Mouse (Mus musculus) lung, postnatal 4 days (tissue): Measurements from ENCODE around the gene Rnf144b.

Experiments used
- DNase-seq, 2 experiments: peaks; one replicate each; pipeline ENCODE4 v3.0.0; 2021

Gene Rnf144b

DNA sequence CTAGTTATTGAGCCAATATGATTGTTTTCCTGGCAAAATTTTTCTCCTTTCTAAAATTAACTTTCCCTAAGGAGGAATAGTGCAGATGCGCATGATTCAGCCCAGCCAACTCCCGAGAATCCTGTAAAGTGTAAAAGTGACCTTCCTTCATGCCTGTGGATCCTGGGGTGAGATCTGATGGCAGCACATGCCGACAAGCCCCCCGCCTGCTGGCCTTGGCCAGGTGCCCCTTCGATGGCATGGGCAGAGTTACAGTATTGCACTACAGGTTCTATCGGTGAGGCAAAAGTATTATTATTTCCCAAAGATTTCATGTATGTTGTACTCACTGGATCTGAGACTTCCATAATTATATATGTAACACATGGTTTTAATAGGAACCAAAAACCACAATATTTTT is 2.5 kb downstream of the Rnf144b start:
- DNase-seq: no peak

- no peak for DNase-seq
These were observed 3.1 kb downstream of the Rnf144b start for GRCm38 (mm10) chr13:47125595-47125994.

- DNase-seq: no peak
These were observed 6.6 kb downstream of the Rnf144b start for GRCm38 (mm10) chr13:47129090-47129489.

DNA sequence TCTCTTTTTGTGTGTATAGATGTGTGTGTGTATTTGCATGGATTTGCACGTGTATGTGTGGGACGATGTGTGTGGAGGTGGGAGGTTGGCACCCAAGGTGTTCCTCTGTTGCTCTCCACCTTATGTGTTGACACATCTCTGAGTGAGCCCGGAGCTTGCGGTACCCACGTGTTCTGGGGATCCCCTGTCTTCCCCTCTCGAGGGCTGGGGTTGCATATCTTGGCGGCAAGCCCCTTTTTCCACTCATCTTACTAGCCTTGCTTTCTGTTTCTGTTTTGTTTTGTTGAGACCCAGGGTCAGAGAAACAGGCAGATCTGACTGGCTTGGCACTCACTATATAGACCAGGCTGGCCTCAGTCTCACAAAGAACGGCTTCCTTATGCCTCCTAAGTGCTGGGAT is 10.6 kb downstream of the Rnf144b start:
- DNase-seq: no peak

DNA sequence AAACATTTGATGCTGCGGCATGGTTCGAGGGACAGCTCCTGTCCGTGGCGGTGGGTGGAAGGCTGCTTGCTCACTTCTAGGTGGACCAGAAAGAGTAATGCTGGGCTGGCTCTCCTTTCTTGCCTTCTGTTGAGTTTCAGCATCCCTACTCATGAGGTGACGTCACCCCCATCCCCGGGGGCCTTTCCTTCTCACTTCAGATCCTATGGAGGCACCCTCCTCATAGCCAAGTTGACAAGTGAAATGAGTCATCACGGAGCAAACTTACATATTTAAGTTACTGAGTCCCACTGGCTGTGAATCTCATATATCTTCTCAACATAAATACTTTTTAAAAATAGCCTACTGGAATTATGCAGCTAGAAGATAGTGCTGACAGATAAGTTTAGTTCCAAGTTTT is 12.4 kb downstream of the Rnf144b start:
- DNase-seq: no peak

DNA sequence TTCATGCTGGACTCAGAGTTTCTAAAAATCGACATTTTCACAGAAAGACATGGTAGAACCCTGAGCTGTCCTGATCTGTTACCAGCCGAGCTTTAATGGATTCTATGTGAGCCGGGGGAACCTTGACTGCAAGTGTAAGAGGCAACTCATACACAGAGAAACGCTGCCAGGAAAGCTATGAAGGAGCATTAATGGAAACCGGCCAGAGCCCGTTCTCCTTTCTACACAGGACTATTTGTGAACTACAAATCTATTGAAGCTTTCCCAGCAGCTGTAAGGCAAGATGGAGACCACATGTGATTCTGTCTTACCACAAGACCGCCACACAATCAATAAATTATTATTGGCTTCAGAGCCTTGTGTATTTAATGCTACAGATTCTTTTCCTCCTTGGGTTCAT is 13.3 kb downstream of the Rnf144b start:
- DNase-seq: no peak

DNA sequence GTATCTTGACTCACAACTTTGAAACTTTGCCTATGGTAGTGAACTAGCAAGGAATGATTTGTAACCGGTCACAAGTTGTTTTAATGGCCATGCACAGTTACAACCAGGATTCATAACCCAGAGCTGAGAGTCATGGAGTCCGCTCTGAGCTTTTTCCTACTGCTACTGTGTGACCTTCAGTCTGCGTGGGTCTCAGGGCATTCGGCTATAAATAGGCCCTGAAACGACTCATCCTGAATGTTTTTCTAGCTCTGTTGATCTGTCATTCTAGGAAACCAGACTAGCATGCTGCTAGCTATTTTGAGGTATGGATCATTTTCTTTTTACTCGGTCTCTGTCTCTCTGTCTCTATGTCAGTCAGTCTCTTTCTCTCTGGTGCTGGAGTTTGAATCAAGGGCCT is 20.3 kb downstream of the Rnf144b start:
- DNase-seq: no peak

DNA sequence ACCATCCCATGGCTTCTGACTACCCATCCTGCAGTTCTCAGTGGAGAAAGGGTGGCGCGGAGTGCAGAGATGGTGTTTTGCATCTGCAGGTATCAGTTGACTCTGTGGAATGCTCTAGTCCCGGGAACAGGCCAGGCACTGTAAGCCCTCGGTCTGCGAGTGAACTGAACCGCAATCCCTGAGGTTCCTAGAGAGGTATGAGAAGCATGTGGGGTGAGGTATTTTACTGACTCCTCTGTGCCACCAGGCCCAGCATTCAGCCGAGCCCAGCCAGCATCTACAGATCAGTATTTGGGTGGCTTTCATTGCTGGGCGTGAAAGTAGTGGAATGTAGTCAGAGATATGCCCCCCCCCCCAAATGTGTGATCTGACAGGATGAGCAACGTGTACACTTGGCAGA is 23.5 kb downstream of the Rnf144b start:
- DNase-seq: no peak

DNA sequence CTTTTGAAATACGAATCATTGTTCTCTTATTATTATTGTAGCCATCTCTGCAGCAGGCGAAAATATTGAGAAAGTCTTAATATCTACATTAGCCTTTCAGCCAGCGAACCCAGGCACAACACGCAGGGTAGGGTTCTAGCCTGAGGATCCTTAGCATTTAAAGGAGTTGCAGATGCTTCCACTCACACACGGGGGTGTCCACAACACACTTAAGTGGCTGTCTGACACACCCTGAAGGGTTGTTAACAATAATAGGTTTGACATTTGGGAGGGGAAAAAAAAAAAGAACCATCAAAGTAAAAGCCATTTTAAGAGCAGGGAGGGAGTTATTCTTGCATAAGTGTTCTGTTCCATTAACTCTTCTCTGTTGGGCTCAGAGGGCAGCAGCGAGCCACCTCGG is 23.9 kb downstream of the Rnf144b start:
- DNase-seq: no peak

- no peak for DNase-seq
These were observed 26.1 kb downstream of the Rnf144b start for GRCm38 (mm10) chr13:47148573-47148972.

DNA sequence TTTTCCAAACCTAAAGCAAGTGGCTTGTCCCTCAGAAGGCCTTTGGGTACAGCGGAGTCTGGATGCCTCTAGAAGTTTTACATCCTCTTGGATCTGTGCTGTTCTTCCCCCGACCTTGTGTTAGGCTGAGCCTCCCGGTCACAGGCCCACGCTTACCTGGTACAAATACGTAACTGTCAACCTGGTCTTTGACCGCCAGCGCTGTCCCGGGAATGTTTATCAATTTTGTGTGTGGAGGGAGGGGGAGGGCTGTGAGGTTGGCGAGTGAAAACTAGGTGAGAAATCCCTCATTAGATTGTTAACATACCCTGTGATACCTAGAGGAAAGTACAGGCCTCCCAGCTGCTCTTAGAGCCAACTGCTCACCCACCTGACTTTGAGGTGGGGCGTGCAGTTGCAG is 27.5 kb downstream of the Rnf144b start:
- DNase-seq: no peak

DNA sequence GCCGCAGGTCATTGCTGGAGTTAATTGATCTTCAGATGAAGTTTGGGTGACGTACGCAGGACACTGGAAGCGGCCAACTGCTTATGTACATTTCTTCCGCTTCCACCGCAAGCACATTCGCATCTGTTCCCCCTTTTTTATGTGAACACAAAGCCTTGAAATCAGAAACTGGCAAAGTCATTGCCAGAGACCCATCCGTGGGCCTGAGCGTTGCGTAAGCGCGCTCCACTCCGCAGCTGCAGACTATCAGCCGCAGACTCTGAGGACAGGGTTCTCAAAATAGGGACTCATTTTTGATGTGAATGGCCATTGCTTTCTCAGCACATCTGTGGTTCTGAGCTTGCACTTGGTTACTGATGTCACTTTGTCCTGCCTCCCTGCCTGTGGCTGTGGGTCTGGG is 28.6 kb downstream of the Rnf144b start:
- peak; percentile 43 to 81 for DNase-seq

GRCm38 (mm10) chr13:47152390-47152789 is 29.9 kb downstream of the Rnf144b start:
- peak in 1 of 2 experiments; percentile 49 for DNase-seq

- no peak for DNase-seq
These were observed 30.8 kb downstream of the Rnf144b start for GRCm38 (mm10) chr13:47153206-47153605.

- no peak for DNase-seq
These were observed 32.4 kb downstream of the Rnf144b start for GRCm38 (mm10) chr13:47154866-47155265.

DNA sequence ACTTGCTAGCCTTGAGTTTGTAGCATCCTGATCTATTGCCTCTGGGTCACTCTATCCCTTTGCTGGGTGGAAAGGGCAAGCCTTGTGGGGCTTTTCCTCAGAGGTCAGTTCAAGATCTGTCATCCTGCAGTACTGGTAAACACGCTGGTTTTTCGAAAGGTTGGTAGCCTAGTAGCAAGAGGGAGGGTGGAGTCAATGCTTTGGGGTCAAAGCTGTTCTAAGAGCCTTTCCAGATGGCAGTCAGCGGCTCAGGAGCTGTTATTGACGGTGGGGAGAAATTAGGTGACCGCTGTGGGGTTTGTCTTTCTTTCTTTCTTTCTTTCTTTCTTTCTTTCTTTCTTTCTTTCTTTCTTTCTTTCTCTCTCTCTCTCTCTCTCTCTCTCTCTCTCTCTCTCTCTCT is 34.4 kb downstream of the Rnf144b start:
- DNase-seq: no peak

- no peak for DNase-seq
These were observed 39.5 kb downstream of the Rnf144b start for GRCm38 (mm10) chr13:47162001-47162400.

GRCm38 (mm10) chr13:47164732-47165131 is 42.3 kb downstream of the Rnf144b start:
- DNase-seq: no peak

DNA sequence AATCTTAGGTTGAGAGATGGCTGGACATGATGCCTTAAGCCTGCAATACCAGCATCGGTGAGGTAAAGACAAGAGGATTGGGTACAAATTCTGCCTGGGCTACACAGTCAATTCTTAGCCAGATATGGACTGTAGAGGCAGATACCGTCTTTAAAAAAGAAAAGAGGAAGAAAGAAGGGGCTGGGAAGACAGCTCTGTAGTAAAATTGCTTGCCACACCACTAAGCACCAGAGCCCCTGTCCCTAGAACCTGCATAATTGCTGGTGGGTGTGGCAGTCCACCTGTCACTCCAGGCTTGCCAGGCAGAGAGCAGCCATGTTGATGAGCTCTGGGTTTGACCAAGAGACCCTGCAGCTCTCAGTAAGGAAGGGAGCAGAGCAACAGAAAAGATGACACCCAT is 42.8 kb downstream of the Rnf144b start:
- no peak for DNase-seq

GRCm38 (mm10) chr13:47168484-47168883 is 46.0 kb downstream of the Rnf144b start:
- no peak for DNase-seq

- no peak for DNase-seq
These were observed 47.6 kb downstream of the Rnf144b start for GRCm38 (mm10) chr13:47170026-47170425.

GRCm38 (mm10) chr13:47170811-47171555 is 48.5 kb downstream of the Rnf144b start:
- no peak for DNase-seq

DNA sequence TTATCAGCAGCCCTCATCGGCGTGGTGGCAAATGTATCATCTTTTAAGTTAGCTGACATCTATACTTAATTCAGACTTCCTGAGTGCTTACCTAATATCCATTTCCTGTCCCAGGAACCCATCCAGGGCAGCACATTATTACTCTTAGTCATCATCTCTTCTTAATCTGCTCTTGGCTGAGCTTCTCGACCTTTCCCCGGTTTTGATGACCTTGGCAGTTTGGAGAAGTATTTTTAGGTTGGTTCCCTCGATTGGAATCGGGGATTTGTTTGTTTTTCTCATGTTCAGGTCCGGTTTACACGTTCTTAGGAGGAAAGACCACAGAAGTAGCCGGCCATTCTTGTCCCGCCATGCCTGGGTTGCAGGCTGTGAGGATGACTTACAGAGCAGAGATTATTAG is 50.4 kb downstream of the Rnf144b start:
- no peak for DNase-seq

DNA sequence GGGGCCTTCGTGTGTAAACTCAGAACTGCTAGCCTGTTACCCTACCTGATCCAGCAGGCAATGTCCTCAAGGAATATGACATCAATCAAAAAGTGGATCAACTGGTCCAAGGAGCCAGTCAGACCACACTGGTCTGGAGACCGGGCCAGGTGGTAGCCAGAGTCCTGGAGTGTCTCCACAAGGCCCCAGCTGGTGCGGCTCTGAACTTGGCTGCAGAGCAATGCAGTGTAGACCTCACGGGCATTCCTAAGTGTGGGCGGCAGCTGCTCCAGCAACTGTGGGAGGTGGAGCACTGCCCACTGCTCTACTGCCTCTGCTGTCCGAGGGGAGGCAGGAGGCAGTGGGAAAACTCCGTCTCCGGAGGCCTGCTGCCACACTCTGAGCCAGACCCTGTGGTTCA is 55.7 kb downstream of the Rnf144b start:
- DNase-seq: peak in 1 of 2 experiments; percentile 39

GRCm38 (mm10) chr13:47180776-47181175 is 58.3 kb downstream of the Rnf144b start:
- no peak for DNase-seq
